Comparison of ENCODE assay signal across 28 mouse cellular contexts in the genomic region with DNA sequence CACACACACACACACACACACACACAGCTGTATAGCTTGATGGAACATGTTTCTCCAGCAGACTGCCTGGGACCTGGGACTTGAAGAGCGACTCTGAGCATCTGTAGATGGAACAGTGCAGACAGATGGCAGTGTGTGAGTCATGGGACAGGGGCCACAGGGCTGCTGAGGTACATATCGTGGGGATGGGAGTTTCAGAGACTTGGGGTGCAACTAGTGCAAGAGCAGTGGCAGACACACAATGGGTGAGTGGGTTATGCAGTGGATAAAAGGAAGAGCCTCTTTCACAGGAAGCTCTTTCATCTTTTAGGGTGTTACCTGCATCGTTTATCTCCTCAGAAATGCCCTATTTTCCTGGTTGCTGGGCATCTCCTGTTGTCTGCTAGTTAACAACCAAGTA. TPM values are rescaled to one million over a fixed set of nuclear protein-coding genes. Genes with fewer than 3 reads are reported as not detected.
A peak's percentile ranks its signal among the peaks of the same experiment; 100 is the strongest.
DNase-seq lines count a peak whose midpoint lies in the region; ATAC-seq and TF ChIP-seq lines count a peak whose summit lies in the region.
"Had no signal": no experiment of that assay in that cellular context is flagged by ENCODE, and none has a peak within 500 bp of the region (broad histone marks: within the 10 kb centered on the region; RNA-seq: fewer than 3 reads in every experiment).

No protein-coding gene starts in this region.

- no peak for TF ChIP-seq CTCF in lung, postnatal 0 days (IDR thresholded peaks at IDR 0.05)
- TF ChIP-seq CTCF in kidney, adult 2 months (conservative IDR thresholded peaks at IDR 0.05; ENCODE audit: insufficient read depth, insufficient read length, low read depth, low read length): no peak

- no peaks in the 10 kb centered on the region; the same call in 1 of the 2 replicates for H3K4me1 ChIP-seq in lung, postnatal 0 days (ENCODE audit: insufficient read depth, low read depth, low read length)
- H3K4me1 ChIP-seq in kidney, adult 2 months (ENCODE audit: control insufficient read depth, insufficient read depth, low read length): peaks cover 4% of the 10 kb centered on the region; the same call in 1 of the 2 replicates
- H3K4me1 ChIP-seq: forebrain, embryonic 13.5 days had no signal

- WGBS in lung, postnatal 0 days: 81% methylated on average over 3 of the region's 3 CpGs
- whole genome bisulfite sequencing in kidney, adult 2 months: 90% methylated on average over 3 of the region's 3 CpGs

- H3K27ac ChIP-seq in lung, postnatal 0 days (ENCODE audit: low read length): no peak overlapping the region
- H3K27ac ChIP-seq in kidney, adult 2 months (ENCODE audit: insufficient read depth, low read depth, low read length): no peak overlapping the region
- H3K27ac ChIP-seq: forebrain, embryonic 13.5 days; heart, embryonic 10.5 days; hindbrain, embryonic 13.5 days; kidney, embryonic 15.5 days; layer of hippocampus, adult 2 months; left cerebral cortex, adult 2 months; liver, embryonic 12.5 days; neural tube, embryonic 15.5 days had no signal

- H3K9me3 ChIP-seq in lung, postnatal 0 days (ENCODE audit: low read length): no peaks in the 10 kb centered on the region
- H3K9me3 ChIP-seq: forebrain, embryonic 13.5 days; heart, embryonic 10.5 days; hindbrain, embryonic 13.5 days; kidney, embryonic 15.5 days; liver, embryonic 12.5 days; neural tube, embryonic 15.5 days had no signal

- H3K4me2 ChIP-seq in lung, postnatal 0 days (replicated peaks; ENCODE audit: low read depth, low read length): no peak overlapping the region
- H3K4me2 ChIP-seq: forebrain, embryonic 13.5 days; hindbrain, embryonic 13.5 days; kidney, embryonic 15.5 days; liver, embryonic 12.5 days; neural tube, embryonic 15.5 days had no signal

- no peak overlapping the region for H3K9ac ChIP-seq in lung, postnatal 0 days (replicated peaks; ENCODE audit: low read depth)
- H3K9ac ChIP-seq: forebrain, embryonic 13.5 days; hindbrain, embryonic 13.5 days; kidney, embryonic 15.5 days; liver, embryonic 12.5 days; liver, postnatal 0 days; neural tube, embryonic 15.5 days had no signal

- intact Hi-C loops in heart, postnatal 25 days (cut with DNase I): no loop called here

- H3K27me3 ChIP-seq in lung, postnatal 0 days (replicated peaks; ENCODE audit: insufficient read depth, low read length): no peaks in the 10 kb centered on the region
- no peaks in the 10 kb centered on the region for H3K27me3 ChIP-seq in kidney, adult 2 months (replicated peaks; ENCODE audit: control insufficient read depth, insufficient read depth, low read length)
- H3K27me3 ChIP-seq: forebrain, embryonic 13.5 days; hindbrain, embryonic 13.5 days; kidney, embryonic 15.5 days; liver, embryonic 12.5 days; neural tube, embryonic 15.5 days had no signal

- H3K36me3 ChIP-seq in lung, postnatal 0 days (ENCODE audit: insufficient read depth, low read length): 0 out of 2 replicates have a peak, but pooled peaks cover 7% of the 10 kb centered on the region
- no peaks in the 10 kb centered on the region for H3K36me3 ChIP-seq in kidney, adult 2 months (ENCODE audit: control insufficient read depth, insufficient read depth, low read length)
- H3K36me3 ChIP-seq: neural tube, embryonic 15.5 days had no signal

- TF ChIP-seq POLR2A in kidney, adult 2 months (IDR thresholded peaks at IDR 0.05; ENCODE audit: low read depth, low read length): no peak

- TF ChIP-seq EP300 in lung, postnatal 0 days (IDR thresholded peaks at IDR 0.05): no peak

- ATAC-seq in lung, postnatal 0 days: no peak
- ATAC-seq: forebrain, embryonic 13.5 days; liver, embryonic 12.5 days; liver, postnatal 0 days had no signal

- DNase-seq in heart, adult 11 months: peak; percentile 79
- no peak for DNase-seq in heart, postnatal 25 days (ENCODE audit: low spot score)
- peak; percentile 48 for DNase-seq in naive thymus-derived CD4-positive, alpha-beta T cell, adult 2 months (ENCODE audit: low read depth)
- peak; percentile 54 for DNase-seq in thymus, postnatal 25 days
- no peak for DNase-seq in lung, postnatal 0 days (ENCODE audit: low spot score)
- DNase-seq in kidney, adult 2 months: no peak
- no peak for DNase-seq in urinary bladder, postnatal 14 days (ENCODE audit: low spot score)
- DNase-seq: adrenal gland, postnatal 10 days; cerebellum, adult 9-10 months; cerebellum, postnatal 36 days; gastrocnemius, postnatal 10 days; heart, postnatal 4 days; kidney, adult 11 months; kidney, postnatal 25 days; left cerebral cortex, postnatal 4 days; liver, postnatal 0 days; lung, postnatal 4 days; midbrain, embryonic 14.5 days; right cerebral cortex, postnatal 25 days; spleen, adult 18-20 months had no signal

- no peak overlapping the region for H3K4me3 ChIP-seq in lung, postnatal 0 days (ENCODE audit: low read depth, low read length)
- H3K4me3 ChIP-seq in kidney, adult 2 months (ENCODE audit: insufficient read depth, low read depth, low read length): no peak overlapping the region
- H3K4me3 ChIP-seq: forebrain, embryonic 13.5 days; heart, embryonic 10.5 days; hindbrain, embryonic 13.5 days; kidney, embryonic 15.5 days; layer of hippocampus, adult 2 months; left cerebral cortex, adult 2 months; liver, embryonic 12.5 days; neural tube, embryonic 15.5 days had no signal

RNA-seq across cellular contexts. Expression of a gene that starts 25.8 kb away (rescaled TPM):
- total RNA-seq in heart, postnatal 25 days (2021): 10 to 100 TPM; 23.9 to 26.5 TPM
- polyA plus RNA-seq in lung, postnatal 0 days (2015; fragmentation: Nextera tagmentation; extraction: Ambion mirVana): 7.7 and 11.3 TPM in 2 replicates
- 15.6 and 17.8 TPM in 2 replicates for polyA plus RNA-seq in kidney, adult 2 months (2012; rRNA removed)

Comparison
In these comparisons a context has a peak if more than half of its experiments do, and no peak if none do; other contexts are left out.
1. DNase-seq: peak in heart, adult 11 months (single experiment), naive thymus-derived CD4-positive, alpha-beta T cell, adult 2 months (single experiment) and thymus, postnatal 25 days (single experiment); none in heart, postnatal 25 days (single experiment), lung, postnatal 0 days (single experiment), kidney, adult 2 months (single experiment) and urinary bladder, postnatal 14 days (single experiment).